Mouse (Mus musculus) layer of hippocampus, adult 8-10 months (tissue): ENCODE data around the gene Nudt22. TPM values are rescaled to one million over a fixed set of nuclear protein-coding genes. Genes with fewer than 3 reads are reported as not detected.
A peak's percentile ranks its signal among the peaks of the same experiment; 100 is the strongest.

Experiments
- DNase-seq, 2 experiments: peaks; one replicate each; pipeline ENCODE4 v3.0.0; 2022; ENCODE audit warnings: low spot score in 2 of 2
- total RNA-seq, 4 experiments: library from RNA; stranded (reverse); gene quantifications; 2 replicates each; pipeline ENCODE4 v1.2.4; 2022

The Nudt22 gene
- total RNA-seq: 10 to 100 TPM; 13.7 to 17.4 (median 14.2) TPM

GRCm38 (mm10) chr19:6996006-6996405, at the start of gene Nudt22, which contains the start of gene Trpt1:
Nudt22 (minus strand) TSS chr19:6996117.
Trpt1 (plus strand) TSS chr19:6996131.
- DNase-seq: peak; percentile 79 to 83

- DNase-seq: no peak
These were observed 48.8 kb upstream of the Nudt22 start for GRCm38 (mm10) chr19:7044706-7045105.

GRCm38 (mm10) chr19:7044279-7044678, 48.4 kb upstream of the Nudt22 start:
- no peak for DNase-seq

DNA sequence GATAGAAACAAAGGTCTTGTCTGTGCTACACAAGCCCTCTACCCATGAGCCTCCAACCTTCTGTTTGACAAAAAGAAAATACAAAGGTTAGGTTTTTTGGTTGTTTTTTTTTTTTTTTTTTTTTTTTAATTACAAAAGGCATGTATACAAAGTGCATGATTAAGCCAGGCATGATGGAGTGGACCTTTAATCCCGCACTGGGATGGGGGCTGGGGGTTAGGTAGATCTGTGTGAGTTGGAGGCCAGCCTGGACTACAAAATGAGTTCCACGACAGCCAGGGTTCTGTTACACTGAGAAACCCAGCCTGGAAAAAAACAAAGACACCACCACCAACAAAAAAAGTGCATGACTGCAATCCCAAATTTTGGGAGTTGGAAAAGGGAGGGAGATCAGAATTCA, 45.3 kb upstream of the Nudt22 start:
- DNase-seq: no peak

DNA sequence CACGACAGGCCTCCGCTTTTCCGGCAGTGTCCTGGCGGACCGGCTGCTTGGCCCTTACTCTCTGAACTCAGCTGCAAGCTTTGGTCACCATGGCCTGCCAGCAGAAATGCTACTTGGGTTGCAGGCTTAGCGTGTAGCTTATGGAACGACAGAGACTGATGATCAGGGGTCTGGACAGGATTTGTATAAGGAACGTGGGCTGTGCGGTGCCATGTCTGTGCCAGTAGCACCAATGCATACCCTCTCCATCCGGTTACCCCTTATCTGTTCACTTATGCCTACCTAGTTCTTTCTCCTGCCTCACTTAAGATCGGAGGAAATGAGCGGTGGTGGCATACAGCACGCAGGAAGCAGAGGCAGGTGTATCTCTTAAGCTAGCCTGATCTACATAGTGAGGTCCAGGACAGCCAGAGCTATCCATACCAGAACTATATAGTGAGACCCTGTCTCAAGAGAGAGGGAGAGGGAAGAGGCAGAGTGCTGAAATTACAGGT, 44.8 kb upstream of the Nudt22 start:
- no peak for DNase-seq

DNA sequence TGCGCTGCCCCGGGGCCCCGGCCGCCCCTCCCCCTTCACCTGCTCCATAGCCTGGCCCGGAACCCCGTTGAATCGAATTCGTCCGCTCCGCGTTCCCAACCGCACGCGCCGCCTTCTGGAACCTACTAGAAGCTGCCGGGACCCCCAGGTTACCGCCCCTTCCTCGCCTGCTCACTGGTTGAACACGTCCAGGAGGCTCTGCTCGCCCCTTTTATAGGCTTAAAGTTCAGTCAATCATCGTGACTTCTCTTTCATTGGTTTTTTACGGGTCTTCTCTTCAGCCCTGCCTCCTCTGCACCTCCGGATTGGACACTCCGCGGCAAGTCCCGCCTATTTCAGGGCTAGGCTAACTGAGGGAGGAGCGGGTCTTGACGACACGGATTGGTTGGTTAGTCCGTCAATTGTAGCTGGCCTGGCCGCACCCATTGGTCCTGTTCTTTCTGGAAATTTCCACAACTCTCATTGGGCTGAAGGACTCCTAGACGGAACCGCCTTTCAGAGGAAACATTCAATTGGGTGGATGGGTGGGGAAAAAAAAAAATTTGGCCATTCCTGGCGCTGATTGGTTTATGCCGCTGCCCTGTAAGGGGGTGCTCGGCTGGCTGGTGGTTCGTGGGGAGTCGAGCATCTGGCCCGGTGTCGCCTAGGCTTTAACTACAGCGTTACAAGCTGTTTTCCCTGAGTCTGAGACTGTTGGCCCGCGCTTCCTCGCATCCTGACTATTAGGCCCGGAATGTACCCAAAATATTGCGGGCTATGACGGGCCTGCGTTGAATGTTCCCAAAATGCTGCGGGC, 44.1 kb upstream of the Nudt22 start, which contains the start of gene Stip1:
Gene Stip1 (minus strand): TSS at position 127 of the 796 bp plus-strand sequence.
- DNase-seq: peak; percentile 99 to 100

DNA sequence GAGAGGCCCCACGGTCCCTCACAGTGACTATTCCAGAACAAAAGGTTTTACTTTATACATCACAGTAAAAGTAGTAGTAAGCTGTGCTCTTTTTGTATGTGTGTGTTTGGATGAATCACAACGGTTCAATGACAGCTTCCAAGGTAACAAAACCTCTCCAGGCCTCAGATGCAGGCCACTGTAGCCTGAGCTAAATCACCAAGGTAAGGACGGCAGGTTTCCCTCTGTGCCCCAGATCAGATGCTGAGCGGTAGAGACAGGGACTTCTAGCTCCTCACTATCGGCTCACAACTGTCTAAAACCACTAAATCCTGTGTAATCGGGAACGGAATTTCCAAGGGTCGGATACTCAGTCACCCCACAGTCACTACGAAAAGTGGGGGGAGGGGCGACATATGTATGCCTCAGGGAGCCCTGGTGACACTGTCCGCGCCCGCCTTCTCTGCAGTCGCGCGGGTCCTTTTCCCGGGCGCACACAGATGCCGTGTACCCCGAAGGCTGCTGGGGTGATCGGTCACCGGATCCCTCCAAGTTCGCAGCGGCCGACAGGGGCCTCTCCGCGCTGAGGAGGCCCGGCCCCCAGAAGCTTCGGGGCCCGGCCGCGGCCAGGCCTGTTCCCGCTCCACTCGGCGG, 43.3 kb upstream of the Nudt22 start:
- peak; percentile 49 to 50 for DNase-seq

DNA sequence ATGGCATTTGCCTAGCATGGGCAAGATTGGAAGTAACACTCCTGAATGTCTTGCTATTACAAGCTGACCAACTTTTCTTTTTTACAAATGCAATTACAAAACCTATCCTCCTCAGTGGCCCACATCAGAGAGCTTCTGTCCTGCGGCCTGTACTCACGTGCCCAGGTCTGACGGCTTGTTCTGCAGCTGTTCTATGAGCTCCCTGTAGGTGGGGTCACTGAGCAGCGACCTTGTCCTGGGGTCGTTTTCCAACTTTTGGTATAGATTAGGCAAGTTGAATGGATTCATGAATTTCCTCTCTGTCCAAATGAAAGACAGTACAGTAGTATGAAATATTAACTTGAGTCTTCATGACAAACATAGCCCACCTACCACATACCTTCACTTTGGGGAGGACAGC, 38.1 kb upstream of the Nudt22 start:
- DNase-seq: no peak

DNA sequence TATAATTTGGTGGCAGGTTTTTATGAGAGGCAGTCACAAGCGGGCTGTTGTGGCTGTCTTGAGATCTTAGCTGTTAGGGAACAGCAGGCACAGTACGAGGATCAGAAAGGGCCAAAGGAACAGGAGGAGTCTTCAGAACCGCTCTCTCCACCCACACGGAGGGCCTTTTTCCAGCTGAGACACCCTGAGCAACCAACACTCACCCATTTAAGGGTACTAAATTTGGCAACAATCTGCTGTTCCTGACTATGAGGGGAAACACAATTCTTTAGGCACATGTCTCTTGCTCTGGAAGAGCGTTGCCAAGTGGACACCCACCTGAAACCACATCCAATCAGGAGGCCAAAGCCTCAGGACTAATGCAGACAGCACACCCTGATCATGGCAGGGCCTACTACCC, 33.6 kb upstream of the Nudt22 start:
- peak; percentile 32 to 40 for DNase-seq

DNA sequence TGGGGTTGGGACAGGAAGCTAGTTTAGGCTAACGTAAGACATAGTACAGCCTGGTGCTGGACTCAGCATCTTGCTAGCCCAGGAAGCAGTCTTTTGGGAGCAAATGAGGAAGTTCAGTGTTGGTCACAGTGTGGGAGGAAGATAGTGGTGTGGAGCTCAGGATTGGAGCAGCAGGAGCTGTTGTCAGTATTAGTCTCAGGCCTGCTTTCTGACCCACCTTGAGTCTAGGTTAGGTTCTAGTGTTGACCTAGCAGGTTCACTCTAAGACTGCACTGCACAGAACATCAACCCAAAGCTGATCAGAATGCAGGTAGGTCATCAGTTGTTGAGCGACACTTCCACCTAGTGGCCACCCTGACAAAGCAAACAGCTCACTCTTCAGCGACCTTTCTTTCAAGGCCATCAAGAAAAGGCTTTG, 24.3 kb upstream of the Nudt22 start:
- DNase-seq: no peak

- DNase-seq: no peak
These were observed 23.3 kb upstream of the Nudt22 start, which contains the start of gene Fermt3 for GRCm38 (mm10) chr19:7019191-7019590. Fermt3 (minus strand) TSS chr19:7019469.

GRCm38 (mm10) chr19:7018546-7018945, 22.6 kb upstream of the Nudt22 start:
- no peak for DNase-seq

DNA sequence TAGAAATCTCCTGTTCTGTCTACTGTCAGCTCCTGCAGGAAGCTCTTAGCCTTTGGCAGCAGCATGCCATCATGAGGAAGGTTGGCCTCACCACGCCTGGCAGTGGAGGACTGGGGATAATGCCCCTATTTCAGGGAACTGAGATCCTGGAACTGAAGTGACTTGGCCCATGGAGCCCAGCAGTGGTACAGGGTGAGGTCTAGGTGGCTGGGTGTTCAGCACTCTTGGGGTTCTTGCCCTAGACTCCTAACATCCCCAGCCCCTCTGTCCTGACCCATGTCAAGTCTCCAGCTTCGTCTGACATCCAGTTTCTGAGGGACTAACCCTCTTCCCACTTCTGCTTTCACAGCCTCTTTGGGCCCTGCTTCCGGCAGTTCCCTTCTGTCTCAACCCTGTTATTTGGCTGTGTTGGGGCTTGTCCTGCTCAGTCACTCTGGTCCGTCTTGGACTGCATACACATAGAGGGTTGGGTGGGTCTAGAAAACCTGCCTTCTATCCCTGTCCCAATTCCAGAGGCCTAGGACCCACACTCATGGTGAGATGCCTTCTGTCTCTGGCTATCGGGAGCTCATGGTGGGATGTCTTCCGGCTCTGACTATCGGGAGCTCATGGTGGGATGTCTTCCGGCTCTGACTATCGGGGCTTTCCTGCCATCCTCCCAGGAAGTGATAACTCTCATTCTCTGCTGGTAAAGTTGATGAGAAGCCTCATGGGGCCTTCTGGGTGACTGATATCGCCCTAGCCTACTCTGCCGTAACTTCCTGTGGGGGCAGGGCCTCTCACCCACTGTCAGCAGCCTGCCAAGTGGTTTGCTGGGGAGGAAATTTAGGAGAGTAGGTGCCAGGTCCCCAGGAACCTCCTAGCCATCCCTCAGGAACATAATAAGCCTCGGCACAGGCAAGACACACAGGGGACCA, 21.9 kb upstream of the Nudt22 start:
- no peak for DNase-seq

DNA sequence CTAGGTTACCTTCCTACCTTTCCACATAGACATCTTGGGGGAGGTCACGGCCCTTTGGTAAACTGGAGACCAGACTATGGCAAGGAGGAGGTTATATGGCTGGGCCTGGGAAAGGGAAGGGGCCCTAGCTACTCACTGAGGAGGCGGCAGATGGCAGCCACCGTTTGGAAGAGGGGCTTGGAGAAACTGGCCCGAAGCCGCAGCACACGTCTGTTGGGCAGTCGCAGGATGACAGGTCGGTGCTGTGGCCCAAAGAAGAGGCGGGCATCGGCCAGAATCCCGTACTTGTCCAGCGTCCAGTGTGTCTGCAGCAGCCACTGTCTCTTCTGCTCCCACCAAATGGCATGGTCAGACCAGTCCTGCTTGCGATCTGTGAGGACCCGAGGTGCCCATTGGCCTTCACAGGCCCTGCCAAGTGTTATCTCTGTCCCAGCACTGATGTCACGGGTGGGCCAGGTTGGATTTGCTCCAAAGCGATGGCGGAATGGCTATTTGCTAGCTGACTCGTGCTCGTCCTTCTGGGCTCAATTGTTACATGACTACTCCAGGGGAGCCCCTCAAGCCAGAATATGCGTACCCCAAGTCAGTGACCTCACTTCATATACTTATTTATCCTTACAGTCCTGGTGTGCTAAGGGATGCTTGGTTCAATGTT, 18.7 kb upstream of the Nudt22 start:
- no peak for DNase-seq

GRCm38 (mm10) chr19:7013984-7014383, 18.1 kb upstream of the Nudt22 start:
- no peak for DNase-seq

GRCm38 (mm10) chr19:7012426-7012825, 16.5 kb upstream of the Nudt22 start:
- DNase-seq: no peak

DNA sequence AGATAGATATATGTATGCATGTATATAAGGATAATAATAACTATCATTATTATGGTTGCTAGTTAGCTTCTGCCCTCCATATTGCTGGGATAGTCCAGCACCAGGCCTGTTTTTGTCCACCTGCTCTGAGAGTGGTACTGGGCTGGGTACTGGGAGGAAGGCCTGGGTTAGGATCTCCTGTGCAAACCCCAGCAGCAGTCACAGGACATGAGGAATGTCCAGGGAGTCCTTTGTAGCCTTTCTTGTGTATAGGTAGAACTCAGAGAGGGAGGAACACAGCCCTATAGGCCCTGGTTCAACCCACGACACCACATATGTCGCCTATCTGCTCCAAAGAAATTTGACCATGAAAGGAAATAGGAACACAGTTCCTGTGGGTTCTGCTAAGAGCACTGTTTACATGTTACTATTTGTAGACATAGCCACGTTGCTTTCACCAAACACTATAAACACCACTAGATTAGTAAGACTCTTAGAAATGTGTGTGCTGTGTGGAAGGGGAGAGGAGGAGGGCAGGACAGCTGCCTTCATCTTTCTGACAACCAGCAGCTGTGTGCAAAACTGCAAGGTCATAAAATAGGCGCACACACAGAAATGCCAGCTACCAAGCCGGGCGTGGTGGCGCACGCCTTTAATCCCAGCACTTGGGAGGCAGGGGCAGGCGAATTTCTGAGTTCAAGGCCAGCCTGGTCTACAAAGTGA, 11.1 kb upstream of the Nudt22 start:
- no peak for DNase-seq

GRCm38 (mm10) chr19:6999360-7000063, 3.6 kb upstream of the Nudt22 start:
- no peak for DNase-seq

- no peak for DNase-seq
These were observed 1.9 kb upstream of the Nudt22 start for GRCm38 (mm10) chr19:6997721-6998290.
